Mouse (Mus musculus) gastrocnemius, postnatal 14 days (tissue): ENCODE data around the gene Ppp2r5c. TPM values are rescaled to one million over a fixed set of nuclear protein-coding genes. Genes with fewer than 3 reads are reported as not detected.

ENCODE experiments used
- DNase-seq: peaks from one replicate; pipeline ENCODE4 v3.0.0; 2021; ENCODE audit warnings: mixed read lengths
- intact Hi-C: fragments of 180-260 bp; cut with DNase I; formaldehyde crosslinking; loops from one replicate; pipeline ENCODE4 v1.15.1; 2025; ENCODE audit warnings: low total_unique reads
- total RNA-seq, 2 experiments: library from RNA; stranded (reverse); gene quantifications; 2 replicates each; pipeline ENCODE4 v1.2.3; 2021

The Ppp2r5c gene
- total RNA-seq, 2 experiments from 2014 or later = 60.2 to 61.9 TPM

GRCm38 (mm10) chr12:110503406-110504144, 56.7 kb downstream of the Ppp2r5c start:
- intact Hi-C loops = no loop called here

GRCm38 (mm10) chr12:110504145-110504490, 57.2 kb downstream of the Ppp2r5c start:
- intact Hi-C loops = no loop called here

More at GRCm38 (mm10) chr12:110503406-110504144, 56.7 kb downstream of the Ppp2r5c start:
- DNase-seq = no peak

GRCm38 (mm10) chr12:110504793-110505192, 57.9 kb downstream of the Ppp2r5c start:
- intact Hi-C loops = no loop called here
- DNase-seq = no peak

More at GRCm38 (mm10) chr12:110504145-110504490, 57.2 kb downstream of the Ppp2r5c start:
- DNase-seq = no peak

GRCm38 (mm10) chr12:110506046-110506445, 59.1 kb downstream of the Ppp2r5c start:
- intact Hi-C loops = no loop called here
- DNase-seq = no peak

DNA sequence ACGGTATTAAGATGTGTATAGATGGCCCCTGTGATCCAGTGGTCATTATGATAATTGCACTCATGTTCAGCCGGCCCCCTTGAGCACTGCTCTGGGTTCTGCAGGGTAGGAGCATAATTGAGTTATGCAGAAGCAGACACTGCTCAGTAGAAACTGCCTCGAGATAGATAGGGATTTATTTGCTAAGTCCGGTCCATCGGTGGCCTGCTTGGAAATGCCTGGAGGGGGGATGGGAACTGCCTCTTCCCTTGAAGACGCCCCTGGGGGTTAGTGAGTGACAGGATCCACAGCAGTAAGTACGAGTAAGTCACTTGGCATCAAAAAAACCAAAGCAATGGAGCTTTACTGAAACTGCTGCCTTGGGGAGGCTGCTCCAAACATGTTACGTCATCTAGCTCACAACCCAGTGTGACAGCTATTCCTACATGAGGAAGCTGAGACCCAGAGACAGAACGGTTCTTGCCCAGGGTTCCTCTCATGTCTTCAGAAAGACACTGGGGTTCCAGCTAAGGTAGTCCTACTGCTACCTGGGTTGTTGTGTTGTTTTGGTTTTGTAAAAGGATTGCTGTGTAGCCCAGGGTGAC, 60.9 kb downstream of the Ppp2r5c start:
- no peak for DNase-seq
- intact Hi-C loops = no loop called here

DNA sequence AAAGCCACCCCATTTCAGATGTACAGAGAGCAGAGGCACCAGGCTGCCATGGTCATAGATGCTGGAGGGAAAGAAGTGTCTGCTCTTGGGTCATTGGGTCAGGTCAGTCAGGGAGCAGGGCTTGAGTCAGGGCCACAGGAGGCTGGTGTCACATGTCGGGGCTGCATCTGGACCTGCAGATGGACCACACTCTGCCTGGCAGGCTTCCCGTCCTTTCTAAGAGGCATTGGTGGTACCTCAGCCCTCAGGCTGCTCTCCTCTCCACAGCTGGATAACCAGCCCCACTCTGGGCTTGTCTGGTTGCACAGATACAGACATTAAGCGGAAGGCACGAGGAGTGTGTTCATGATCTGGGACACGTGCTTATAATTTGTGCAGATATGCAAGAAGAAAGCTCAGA, 61.8 kb downstream of the Ppp2r5c start:
- DNase-seq = no peak

DNA sequence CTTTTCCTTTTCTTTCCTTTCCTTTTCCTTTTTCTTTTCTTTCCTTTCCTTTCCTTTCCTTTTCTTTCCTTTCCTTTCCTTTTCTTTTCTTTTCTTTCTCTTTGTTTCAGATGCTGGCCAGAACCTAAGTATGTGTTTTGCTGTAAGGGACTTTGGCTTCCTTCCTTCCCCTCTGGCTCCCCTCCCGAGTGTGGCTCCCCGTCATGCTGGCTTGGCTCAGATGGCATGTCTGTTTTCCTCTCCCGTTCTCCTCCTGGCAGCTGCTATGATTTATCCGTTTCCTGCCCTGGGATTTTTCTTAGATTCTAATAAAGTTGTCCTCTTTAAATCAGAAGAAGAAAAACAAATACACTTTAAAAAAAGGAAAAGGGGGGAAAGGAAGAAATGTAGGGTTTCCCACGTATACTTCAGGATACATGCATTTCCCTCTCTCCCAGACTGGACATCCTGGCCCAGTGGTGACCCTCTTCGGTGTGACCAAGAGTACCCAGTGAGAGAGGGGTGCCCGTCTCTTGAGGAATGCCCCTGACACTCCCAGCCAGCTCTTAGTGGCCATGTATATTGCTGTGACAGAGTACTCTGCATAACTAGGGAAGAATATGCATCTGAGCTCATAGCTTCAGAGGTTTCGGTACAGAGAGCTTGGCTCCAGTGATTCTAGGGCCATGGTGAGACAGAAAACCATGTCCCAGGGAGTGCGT, 63.4 kb downstream of the Ppp2r5c start:
- peak; percentile 79 for DNase-seq
- intact Hi-C loops = no loop called here

More for the DNA sequence above, 61.8 kb downstream of the Ppp2r5c start:
- intact Hi-C loops = no loop called here

DNA sequence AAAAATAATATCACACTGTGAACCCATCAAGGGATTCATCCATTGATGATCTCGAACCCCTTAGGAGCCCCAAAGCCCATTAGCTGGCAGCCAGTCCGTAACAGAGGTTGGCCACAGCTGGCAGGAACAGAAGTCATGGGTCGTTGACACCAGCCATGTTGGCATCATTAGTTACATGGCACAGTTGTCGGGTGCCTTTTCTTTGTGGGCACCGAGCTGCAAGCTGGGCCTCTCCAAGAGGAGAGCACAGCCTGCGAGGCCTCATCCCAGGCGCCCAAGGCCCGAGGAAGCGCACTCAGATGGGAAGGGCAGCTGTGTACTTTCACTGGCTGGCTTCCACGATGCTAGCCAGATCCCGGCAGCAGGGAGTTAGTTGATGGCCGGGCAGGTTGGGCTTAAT, 64.3 kb downstream of the Ppp2r5c start:
- intact Hi-C loops = no loop called here
- DNase-seq = peak; percentile 36

- DNase-seq = no peak
- intact Hi-C loops = no loop called here
Measured at GRCm38 (mm10) chr12:110511856-110512433, 65.0 kb downstream of the Ppp2r5c start.

- no peak for DNase-seq
- intact Hi-C loops = no loop called here
Measured at GRCm38 (mm10) chr12:110512884-110513283, 66.0 kb downstream of the Ppp2r5c start.

GRCm38 (mm10) chr12:110515676-110516075, 68.8 kb downstream of the Ppp2r5c start:
- no peak for DNase-seq
- intact Hi-C loops = no loop called here

DNA sequence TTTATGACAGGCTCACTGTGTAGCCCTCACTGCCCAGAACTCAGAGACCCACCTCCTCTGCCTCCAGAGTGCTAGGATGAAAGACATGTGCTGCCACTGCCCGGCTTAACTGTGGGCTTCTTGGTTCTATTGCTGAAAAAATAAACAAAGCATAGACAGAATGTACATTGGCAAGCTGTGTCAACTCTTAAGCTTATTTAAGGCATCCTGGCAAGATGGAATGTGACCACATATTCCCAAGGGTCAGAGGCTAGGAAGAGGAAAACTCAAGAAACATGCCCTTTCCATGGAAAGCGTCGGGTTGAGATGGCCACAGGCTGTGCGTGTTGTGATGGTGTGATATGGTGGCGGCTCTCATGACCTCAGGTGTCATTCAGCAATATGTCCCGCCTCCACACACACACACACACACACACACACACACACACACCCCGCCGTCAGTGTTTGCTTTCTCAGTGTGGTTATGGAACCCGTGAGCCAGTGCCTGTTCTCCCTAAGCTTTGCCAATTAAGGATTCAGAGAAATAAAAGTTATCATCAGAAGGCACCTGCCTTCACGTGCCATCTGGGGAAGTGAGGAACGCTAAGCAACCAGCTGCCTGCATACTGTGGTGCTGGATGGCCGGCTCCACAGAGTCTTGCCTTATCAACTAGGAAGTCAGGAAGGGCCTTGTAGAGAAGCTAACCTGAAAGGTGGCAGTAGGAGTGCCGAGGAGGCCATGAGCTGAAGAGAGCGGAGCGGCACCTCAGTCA, 73.5 kb downstream of the Ppp2r5c start:
- no peak for DNase-seq
- intact Hi-C loops = no loop called here

- intact Hi-C loops = no loop called here
- DNase-seq = no peak
Measured at GRCm38 (mm10) chr12:110523526-110523925, 76.6 kb downstream of the Ppp2r5c start.

GRCm38 (mm10) chr12:110532711-110533110, 85.8 kb downstream of the Ppp2r5c start:
- intact Hi-C loops = no loop called here
- no peak for DNase-seq

DNA sequence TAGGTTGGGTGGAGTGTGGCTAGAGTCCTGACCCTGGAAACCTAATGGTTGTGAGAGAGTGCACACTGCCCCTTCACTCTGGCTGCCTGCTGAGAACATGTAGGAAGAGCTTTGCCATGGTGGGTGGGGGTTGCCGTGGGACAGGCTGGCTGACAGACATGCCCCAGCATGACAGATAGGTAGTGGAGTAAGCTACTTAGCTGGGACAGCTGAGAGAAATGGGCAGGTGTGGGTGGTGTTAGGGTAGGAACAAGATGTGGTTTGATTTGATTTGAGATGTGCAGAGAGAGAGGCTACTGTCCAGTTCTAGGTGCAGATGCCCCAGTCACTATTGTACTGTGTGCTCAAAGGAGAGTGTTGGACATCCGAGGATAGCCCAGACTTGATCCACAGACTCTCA, 86.2 kb downstream of the Ppp2r5c start:
- no peak for DNase-seq
- intact Hi-C loops = no loop called here

- no peak for DNase-seq
- intact Hi-C loops = no loop called here
Measured at GRCm38 (mm10) chr12:110533832-110534231, 86.9 kb downstream of the Ppp2r5c start.

DNA sequence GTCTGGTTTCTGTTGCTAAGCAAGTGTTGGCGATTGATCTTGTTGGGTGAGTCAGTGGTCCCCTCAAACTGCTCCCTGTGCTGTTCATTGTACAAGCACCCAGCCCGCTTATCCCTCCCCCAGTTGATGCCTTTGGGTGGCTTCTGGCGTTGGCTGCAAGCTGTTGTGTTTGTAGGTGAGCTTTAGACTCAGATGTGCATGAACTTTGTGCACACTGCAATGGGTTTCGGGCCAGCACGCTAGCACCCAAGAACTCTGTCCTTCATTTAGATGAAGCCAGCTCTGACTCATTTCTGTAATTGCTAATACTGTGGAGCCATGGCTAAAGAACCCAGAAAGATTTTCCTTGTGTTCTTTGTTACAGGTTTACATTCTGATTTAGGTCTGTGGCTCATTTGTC, 88.4 kb downstream of the Ppp2r5c start:
- intact Hi-C loops = no loop called here
- DNase-seq = no peak

DNA sequence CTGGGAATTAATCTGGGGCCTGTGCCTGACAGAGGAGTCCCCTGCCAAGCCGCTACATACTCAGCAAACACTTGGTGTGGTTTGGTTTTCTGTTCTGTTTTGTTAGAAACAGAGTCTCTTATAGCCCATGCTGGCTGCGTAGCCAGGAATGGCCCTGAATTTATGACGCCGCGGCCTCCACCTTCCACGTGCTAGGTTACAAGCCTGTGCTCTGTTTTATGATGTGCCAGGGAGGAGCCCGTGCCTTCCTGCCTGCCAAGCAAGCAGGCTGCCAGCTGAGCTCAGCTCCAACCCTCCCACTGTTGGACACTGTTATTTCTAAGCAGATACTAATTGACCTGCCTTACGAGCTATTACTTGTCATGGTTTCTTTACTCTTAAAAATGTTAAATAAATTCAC, 90.8 kb downstream of the Ppp2r5c start:
- peak; percentile 53 for DNase-seq
- intact Hi-C loops = no loop called here

DNA sequence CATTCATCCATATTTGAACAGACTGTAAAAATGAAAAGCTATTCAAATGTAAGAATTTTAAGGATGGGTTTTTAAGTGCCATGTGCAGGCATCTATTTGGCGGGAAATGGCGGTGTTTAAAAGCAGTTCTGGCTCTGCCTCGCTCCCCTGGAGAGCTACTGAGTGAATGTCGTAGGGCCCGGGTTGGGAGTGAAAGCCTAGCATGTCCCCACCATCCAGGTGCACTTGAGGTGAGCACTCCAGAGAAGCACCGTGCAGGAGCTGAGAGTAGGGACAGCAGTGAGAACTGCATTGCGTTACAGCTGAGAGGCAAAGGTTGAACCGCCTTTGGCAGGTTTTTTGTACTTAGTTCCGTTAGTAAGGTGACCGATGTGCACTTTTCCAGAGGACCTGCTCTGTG, 92.4 kb downstream of the Ppp2r5c start:
- intact Hi-C loops = no loop called here
- DNase-seq = no peak

DNA sequence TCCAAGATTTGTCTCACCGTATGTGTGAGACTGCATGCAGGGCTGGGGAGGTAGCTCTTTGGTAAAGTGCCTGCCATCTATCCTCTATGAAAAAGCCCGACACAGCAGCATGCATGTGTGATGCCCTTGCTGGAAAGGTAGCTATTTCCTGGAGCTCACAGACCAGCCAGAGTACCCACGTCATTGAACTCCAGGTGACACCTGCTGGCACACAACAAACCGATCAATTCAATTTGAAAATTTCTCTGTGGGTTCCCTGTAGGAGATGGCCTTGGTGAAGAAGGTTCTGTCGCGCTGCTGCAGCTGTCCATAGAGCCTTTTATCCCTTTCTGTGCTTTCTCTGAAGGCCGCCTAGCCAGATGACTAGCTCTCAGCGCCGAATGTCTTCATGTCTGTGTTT, 92.9 kb downstream of the Ppp2r5c start:
- no peak for DNase-seq
- intact Hi-C loops = no loop called here
